Mouse (Mus musculus) left cerebral cortex, postnatal 4 days (tissue): ENCODE measurements around the gene Taok1. TPM values are rescaled to one million over a fixed set of nuclear protein-coding genes. Genes with fewer than 3 reads are reported as not detected.

Experiments
- DNase-seq: peaks from one replicate; pipeline ENCODE4 v3.0.0-alpha.2; 2022
- intact Hi-C: fragments of 180-260 bp; cut with DNase I; formaldehyde crosslinking; loops from one replicate; pipeline ENCODE4 v1.15.1; 2025
- total RNA-seq, 2 experiments: library from RNA; stranded (reverse); gene quantifications; 2 replicates each; pipeline ENCODE4 v1.2.3; 2021

Gene Taok1
- total RNA-seq, 2 experiments from 2014 or later: 104 to 113 TPM

DNA sequence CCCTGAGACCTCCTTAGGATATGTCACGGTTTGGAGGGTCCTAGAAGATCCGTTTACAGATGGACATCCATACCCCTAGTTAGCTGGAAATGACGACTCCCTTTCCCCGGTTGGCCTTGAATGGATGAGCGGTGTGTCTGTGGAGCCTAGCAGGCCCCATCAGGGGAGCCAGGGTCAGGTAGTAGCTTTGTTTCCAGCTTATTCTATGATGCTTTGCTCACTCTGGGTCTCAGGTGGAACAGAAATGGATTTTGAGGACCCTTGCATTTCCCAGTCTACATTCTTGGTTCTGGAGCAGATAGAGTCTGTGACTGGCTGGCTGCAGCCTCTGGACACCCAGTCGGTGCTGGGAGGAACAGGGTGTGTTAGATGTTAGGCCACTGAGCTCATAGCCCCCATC lies 112.8 kb downstream of the Taok1 start:
- DNase-seq: no peak
- intact Hi-C loops: no loop called here

DNA sequence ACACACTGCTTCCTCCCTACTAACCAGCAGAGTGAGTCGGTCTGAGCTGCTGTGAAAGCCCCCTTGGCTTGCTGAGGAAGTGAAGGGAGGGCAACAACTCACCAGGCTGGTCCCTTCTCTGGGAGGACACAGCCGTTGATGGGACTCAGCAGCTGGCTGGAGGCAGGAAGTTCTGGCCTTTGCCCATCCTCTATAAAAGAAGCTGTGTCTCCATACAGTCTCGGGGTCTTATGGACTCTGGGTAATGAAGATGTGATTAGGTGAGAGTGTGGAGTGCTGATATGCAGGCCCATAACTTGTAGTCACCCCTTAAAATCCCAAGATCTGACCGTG lies 113.3 kb downstream of the Taok1 start:
- DNase-seq: no peak
- intact Hi-C loops: no loop called here

DNA sequence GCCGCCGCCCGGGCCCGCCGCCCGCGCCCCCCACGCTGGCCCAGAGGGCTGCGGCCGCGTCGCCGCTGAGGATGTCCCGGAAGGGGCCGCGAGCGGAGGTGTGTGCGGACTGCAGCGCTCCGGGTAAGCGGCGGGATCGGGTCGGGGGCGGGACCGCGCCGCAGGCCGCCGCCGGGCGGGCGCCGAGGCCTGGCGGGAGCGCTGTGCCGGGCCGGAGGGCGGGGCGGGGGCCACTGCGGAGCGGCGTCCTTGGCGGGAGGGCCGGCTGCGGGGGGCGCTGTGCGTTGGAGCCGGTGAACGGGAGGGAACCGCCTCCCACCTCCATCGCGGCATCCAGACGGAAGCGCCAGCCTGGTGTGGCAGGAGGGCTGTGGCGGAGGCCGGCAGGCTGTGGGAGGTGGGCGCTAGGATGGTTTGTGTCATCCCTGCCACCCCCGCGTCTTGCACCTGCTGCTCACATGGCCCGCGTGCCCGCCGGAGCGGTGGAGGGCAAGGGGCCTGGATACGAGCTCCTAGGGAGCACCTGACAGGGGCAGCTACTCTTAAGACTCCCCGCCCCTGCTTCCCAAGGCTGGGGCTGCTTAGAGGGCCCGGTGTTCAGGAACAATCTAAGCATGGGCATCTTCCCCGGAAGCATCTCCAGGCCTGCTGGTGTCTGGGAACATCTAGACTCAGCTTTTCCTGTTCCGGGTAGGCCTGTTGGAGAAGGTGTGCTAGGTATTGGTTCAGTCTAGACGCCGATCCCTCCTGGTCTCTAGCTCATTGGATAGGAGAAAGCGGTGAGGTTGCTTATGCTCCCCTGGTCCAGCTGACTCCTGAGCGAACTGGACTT lies 113.9 kb downstream of the Taok1 start, which contains the start of gene Git1:
TSS of gene Git1 (plus strand) at position 51 of the 832 bp plus-strand sequence.
- intact Hi-C loops: no loop called here
- peak; percentile 45 for DNase-seq

DNA sequence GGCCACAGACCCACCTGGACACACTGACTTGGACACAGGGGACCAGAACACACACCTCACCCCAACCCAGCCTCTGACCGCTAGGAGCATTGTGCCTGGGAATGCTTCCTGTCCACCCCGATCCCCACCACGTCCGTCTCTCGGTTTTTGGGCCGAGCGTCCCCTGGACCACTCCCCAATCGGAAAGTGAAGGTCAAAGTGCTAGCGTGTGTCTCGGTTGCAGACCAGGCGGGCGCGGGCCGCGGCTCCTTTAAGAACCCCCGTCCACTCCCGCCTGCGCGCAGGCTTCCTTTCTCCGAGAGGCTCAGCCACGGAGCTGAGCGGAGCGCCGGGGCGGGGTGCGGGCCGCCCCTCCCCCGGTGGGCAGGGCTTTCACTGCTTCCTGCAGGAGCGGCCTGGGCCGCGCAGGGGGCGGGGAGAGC lies 114.7 kb downstream of the Taok1 start:
- intact Hi-C loops: no loop called here
- DNase-seq: peak; percentile 93

DNA sequence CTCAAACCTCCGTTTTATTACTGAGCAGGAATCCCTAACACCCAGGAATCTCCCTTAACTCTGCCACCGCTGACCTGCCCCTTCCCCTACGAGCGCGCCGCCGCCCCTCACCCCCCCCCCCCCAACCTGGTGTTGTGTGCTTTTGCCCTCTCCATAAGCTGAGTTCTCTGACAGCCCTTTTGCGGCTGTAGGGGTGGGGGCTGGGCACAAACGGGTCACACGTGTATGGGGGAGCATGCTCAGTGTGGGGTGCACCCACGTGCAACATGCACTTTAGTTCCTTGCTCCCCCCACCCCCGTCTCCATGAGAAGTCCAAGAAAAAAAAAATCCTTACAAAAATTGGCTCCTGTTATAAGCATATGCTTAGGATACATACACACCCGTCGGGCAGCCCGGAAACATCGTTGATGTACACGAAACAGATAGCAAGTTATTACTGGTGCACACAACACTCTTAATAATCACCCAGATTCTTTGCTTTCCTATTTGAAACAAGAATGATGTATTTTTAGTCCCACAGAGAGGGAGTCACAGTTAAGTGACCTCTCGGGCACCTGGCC lies 115.2 kb downstream of the Taok1 start:
- intact Hi-C loops: no loop called here

DNA sequence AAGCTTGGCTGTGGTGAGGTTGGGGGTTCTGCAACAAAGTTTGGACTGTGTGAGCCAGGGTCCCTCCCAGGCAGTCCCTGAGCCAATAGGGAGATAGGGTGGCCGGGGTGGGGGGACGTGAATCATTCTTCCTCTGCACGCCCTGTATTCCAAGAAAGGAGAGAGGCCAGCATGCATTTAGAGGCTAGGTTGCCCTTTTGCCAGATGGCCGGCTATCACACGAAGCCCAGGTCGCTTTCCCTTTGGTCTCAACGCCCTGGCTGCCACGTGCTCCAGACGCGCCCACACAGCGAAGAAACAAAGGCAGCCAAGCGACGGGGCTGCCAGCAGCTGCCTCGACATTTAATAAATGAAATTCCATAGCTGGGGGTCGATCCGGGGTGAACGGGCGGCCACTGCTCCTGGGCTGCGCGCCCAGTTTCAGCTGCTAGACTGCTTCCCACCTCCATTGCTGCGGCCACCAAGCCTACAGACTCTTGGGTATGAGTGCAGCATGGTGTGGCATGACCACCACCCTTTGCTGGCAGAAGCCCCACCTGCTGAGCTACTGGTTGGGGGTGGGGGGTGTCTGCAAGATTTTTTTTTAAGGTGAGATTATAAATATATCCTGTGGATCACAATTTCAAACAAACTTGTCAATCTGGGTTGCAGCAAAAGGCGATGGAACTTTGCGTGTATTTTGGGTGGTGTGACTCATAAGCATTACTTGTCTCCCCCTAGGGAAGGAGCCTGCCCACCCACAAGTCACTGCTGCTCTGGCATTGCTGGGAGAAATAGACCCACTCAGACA lies 115.9 kb downstream of the Taok1 start:
- intact Hi-C loops: no loop called here
- DNase-seq: peak; percentile 70

More for the DNA sequence above, 115.2 kb downstream of the Taok1 start:
- peak; percentile 43 for DNase-seq

DNA sequence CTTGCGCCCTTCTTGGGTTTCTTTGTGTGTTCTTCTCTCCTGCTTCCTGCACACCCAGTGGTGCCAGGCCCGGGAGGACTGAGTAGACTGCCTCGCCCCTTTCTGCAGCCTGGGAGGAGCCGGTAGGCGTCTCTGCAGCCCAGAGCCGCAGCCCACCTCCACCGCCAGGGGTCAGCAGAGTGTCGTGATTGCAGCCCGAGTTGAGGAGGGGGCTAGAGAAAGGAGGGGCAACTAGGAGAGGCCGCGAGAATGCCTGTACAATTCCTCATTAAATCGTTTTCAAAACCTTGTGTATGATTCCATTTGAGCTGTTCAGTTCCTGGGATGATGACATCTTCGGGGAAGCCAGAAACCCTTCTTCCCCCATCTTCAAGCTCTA lies 116.5 kb downstream of the Taok1 start:
- intact Hi-C loops: no loop called here
- peak; percentile 97 for DNase-seq

DNA sequence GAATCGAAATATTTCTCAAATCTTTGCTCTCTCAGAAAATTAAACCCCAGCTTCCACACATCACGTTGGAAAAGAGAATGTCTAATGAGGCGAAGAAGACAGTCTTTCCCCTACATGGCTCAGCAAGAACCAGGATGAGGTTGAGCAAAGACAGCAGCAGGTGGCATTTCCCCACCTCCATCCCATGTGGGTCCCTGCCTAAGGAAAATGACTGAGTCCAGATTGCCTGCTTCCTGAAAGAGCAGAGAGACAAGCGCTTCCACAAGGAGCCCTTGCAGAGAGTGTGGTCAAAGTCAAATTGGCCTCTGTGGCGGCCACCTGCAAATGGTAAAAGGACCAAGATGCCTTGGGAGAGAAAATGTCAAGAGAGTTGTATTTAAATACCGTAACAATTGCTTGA lies 117.2 kb downstream of the Taok1 start:
- intact Hi-C loops: no loop called here
- no peak for DNase-seq

DNA sequence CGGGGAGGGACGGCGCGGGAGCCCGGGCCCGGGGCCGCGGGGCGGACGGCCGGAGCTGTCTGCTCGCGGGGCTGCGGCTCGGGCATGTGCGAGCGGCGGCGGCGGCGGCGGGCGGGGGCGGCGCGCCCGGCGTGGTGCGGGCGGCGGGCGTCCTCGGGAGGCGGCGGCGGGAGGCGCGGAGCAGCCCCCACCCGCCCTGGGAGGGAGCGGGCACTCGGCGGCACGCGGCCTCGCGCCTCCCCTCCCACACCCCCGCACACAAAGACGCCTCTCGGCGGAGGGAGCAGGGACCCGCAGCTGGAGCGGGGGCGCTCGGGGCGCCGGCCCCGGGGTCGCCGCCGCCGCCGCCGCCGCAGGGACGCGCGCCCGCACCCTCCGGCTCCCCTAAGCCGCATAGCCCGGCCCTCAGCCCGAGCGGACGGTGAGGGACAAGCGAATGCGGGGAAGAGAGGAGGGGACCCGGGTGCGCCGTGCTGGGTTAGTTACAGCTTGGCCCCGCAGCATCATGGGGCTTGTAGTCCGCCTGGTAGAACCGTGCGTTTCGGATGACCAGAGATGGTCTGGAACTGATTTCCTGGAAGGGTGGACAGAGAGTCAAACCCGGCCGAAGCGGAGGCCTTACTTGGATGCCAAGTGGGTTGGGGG lies 117.9 kb downstream of the Taok1 start, which contains the start of gene Ankrd13b:
TSS of gene Ankrd13b (minus strand) at position 88 of the 645 bp plus-strand sequence.
- intact Hi-C loops: loop anchor here (10.0 kb wide), 1 partner anchor 385 kb away; no protein-coding TSS in a partner anchor
- peak; percentile 86 for DNase-seq

DNA sequence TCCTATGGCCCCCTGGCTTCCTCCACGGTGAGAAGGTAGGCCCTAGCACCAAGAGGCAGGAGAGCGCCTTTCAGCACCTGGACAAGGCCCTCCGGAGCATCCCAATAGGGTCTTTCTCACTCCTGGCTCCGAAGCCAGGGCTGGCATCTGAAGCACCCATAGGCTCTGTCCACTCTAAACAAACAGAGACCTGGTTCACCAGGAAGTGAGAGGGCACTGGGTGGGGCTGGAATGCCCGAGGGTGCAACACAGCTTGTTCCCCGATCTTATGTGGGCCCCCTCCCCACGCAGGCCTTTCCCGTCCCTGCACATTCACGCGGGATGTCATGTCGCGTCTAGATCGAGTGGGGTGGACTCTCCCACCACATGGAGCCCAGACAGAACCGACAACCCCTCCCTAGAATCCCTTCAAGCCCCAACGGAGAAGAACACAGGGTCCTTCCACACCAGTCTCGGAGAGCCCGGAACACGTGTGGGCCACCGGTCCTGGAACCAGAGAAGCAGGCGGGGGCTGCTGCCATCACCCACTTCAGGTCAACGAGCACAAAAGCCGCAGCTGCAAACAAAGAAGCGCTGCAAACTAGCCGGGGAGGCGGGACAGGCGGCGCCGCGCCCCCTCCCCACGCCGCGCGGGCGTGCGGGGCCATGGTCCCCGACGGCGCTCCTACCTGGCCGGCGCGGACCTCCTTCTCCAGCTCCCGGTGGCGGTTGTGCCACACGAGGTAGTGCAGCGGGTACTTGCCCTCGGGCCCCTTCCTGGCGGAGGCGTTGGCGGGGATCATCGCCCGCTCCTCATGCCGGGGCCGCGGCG lies 118.6 kb downstream of the Taok1 start:
- no peak for DNase-seq
- intact Hi-C loops: loop anchor here (10.0 kb wide), 1 partner anchor 384 kb away; no protein-coding TSS in a partner anchor

DNA sequence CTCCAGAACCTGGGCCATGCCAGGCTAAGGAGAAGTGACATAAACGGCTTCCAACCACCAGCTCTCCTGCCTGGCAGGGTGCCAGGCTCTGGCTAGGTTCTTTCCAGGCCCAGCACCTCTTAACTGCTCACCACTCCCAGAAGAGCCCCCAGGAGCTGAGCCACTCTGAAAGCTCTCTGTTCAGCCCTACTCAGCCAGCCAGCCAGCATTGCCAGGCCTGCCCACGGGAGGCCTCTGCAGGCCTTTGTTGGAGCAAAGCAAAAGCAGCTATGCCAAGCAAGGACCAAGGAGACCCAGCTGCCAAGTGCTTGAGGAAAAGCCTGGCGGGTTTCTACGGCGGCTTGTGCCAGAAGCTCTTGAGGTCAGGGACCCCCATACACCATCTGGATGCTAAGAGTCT lies 120.8 kb downstream of the Taok1 start:
- intact Hi-C loops: loop anchor here (10.0 kb wide), 1 partner anchor 382 kb away; no protein-coding TSS in a partner anchor
- peak; percentile 84 for DNase-seq

DNA sequence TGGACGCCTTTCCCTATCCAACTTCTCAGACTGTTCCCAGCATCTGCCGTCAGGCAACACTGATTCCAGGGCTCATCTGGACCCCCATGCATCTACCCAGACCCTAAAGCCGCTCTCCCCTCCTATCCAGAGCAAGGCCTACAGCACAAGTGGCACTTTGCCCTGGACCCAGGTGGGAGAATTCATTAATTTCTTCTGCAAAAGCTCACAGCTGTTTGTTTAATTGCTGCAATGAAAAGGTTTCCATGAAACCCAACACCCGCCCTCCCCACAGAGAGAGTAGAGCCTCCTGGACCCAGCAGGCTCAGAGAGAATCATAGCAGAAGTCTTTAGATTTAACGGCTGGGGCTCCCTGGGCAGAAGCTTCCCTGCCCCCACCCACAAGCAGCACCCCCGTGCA lies 122.4 kb downstream of the Taok1 start:
- intact Hi-C loops: loop anchor here (10.0 kb wide), 1 partner anchor 380 kb away; no protein-coding TSS in a partner anchor

DNA sequence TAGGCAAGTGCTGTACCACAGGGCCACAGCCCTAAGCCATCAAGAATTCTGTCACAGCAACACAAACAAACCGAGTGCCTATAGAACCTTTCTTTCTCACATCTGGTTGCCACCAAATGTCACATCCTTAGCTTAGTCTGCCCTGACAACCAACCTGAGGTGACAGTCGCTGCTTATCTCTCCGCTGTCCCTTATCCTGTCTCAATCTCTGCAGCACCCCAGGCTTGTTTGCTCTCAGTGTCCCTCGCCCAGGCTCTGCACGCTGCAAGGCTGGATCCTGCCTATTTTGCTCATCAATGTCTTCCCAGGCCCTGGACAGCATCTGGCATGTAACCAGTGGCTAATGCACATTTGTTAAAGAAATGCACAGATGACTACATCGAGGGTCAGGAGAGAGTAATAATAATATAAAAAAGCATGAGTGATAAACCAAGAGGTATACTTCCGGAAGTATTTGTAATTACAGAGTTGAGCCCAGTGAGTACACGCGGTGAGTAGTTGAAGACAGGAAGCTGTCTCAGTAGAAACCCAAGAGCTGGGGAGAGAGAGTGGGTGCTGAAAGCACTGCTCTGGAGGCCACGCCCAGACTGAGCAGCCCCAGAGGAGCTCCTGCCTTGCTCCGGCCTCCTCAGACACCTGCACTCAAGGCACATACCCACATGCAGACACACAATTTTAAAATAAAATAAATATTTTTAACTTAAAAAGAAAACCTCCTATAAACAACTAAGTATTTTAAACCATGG lies 123.9 kb downstream of the Taok1 start:
- no peak for DNase-seq
- intact Hi-C loops: loop anchor here (10.0 kb wide), 1 partner anchor 379 kb away; no protein-coding TSS in a partner anchor

More for the DNA sequence above, 122.4 kb downstream of the Taok1 start:
- DNase-seq: peak; percentile 65

DNA sequence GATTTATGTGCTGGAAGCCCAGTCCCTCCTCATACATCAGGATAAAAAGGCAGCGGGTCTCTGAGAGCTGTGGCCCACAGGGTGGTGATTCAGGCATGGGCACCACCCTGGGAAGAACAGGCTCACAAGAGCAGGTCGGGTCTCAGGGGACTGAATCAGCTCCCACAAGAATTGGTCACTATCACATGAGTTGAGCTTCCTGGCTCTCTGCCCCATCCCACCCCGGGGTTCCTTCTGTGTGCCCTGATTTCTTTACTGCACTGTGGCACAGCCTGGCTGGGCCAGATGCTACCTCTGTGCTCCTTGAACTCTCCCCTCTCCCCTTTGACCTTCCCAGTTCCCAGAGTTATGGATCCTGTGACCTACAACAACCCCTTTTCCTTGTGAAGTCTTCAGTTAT lies 124.6 kb downstream of the Taok1 start:
- intact Hi-C loops: loop anchor here (10.0 kb wide), 1 partner anchor 378 kb away; no protein-coding TSS in a partner anchor

More for the DNA sequence above, 124.6 kb downstream of the Taok1 start:
- no peak for DNase-seq

Other genes with a start within 250 kb of the Taok1 start
- gene Coro6, start 145.4 kb downstream of the Taok1 start, total RNA-seq: 1 to 10 TPM; 2.2 to 3.7 TPM
- gene Ankrd13b, start 118.1 kb downstream of the Taok1 start, total RNA-seq: 100 to 1,000 TPM; 216 to 217 TPM
- 100 to 1,000 TPM; 150 to 151 TPM for gene Git1, start 114.3 kb downstream of the Taok1 start, total RNA-seq
- gene Abhd15, start 92.7 kb downstream of the Taok1 start, total RNA-seq: under 1 TPM; 0.50 to 0.54 TPM
- gene Trp53i13, start 91.8 kb downstream of the Taok1 start, total RNA-seq: 1 to 10 TPM; 5.8 TPM
- not detected for gene Gm10392, start 88.6 kb downstream of the Taok1 start, total RNA-seq
- 10 to 100 TPM; 74.1 to 76.0 TPM for gene Nufip2, start 78.3 kb upstream of the Taok1 start, total RNA-seq
- under 1 TPM; 0.26 to 0.52 TPM for gene Cryba1, start 117.5 kb upstream of the Taok1 start, total RNA-seq
- 100 to 1,000 TPM; 146 to 151 TPM for gene Myo18a, start 155.4 kb upstream of the Taok1 start, total RNA-seq
- not detected for gene Gm10277, start 179.9 kb upstream of the Taok1 start, total RNA-seq